Mouse (Mus musculus): Measurements from ENCODE around the gene Coro2a. TPM values are rescaled to one million over a fixed set of nuclear protein-coding genes. Genes with fewer than 3 reads are reported as not detected.

The Coro2a gene
- total RNA-seq, 1 experiment = 2.5 TPM

- in situ Hi-C loops (cut with MboI; ENCODE audit: low sequenced_read_pairs in 2 of 2, unreplicated experiment in 2 of 2) = no loop called here
- H3K27ac ChIP-seq (ENCODE audit: insufficient read depth, low read depth, low read length, poor library complexity, severe bottlenecking) = no peak overlapping the region
- no peak for TF ChIP-seq HCFC1 (IDR thresholded peaks at IDR 0.05; ENCODE audit: borderline replicate concordance, insufficient read depth, low read length)
- no peak for TF ChIP-seq ZNF384 (IDR thresholded peaks at IDR 0.05; ENCODE audit: low read depth, low read length)
- no peak for TF ChIP-seq ZC3H11A (IDR thresholded peaks at IDR 0.05; ENCODE audit: borderline replicate concordance, low read depth, low read length)
- TF ChIP-seq MAFK (IDR thresholded peaks at IDR 0.05; ENCODE audit: insufficient read depth, low read depth, low read length) = no peak
- TF ChIP-seq CHD2 (IDR thresholded peaks at IDR 0.05; ENCODE audit: low read depth, low read length) = no peak
- H3K4me1 ChIP-seq (ENCODE audit: control insufficient read depth in 2 of 2, insufficient read depth in 2 of 2, low read length in 2 of 2, poor library complexity in 1 of 2) = 0 out of 4 replicates have a peak, but pooled peaks cover 0 to 2% of the 10 kb centered on the region in 2 experiments
- H3K9ac ChIP-seq (ENCODE audit: insufficient read depth, low read depth, low read length, poor library complexity, severe bottlenecking) = 0 out of 2 replicates have a peak overlapping the region, but pooled peaks have one; percentile 11
- H3K36me3 ChIP-seq (ENCODE audit: control insufficient read depth, insufficient read depth, low read length, poor library complexity, severe bottlenecking) = peaks cover 38% of the 10 kb centered on the region
- no peak for DNase-seq (ENCODE audit: low read depth, low spot score)
- H3K4me3 ChIP-seq (ENCODE audit: insufficient read depth in 1 of 2, low read depth in 1 of 2, low read length in 2 of 2, poor library complexity in 1 of 2, severe bottlenecking in 1 of 2) = no peak overlapping the region
- H3K9me3 ChIP-seq (ENCODE audit: control insufficient read depth, insufficient read depth, low read depth, low read length) = no peaks in the 10 kb centered on the region
Observed at GRCm38 (mm10) chr4:46495543-46495942, 106.5 kb downstream of the Coro2a start.

GRCm38 (mm10) chr4:46493071-46493470, 108.9 kb downstream of the Coro2a start:
- in situ Hi-C loops (cut with MboI; ENCODE audit: low sequenced_read_pairs in 2 of 2, unreplicated experiment in 2 of 2) = no loop called here
- H3K9ac ChIP-seq (ENCODE audit: insufficient read depth, low read depth, low read length, poor library complexity, severe bottlenecking) = no peak overlapping the region
- H3K4me3 ChIP-seq (ENCODE audit: insufficient read depth in 1 of 2, low read depth in 1 of 2, low read length in 2 of 2, poor library complexity in 1 of 2, severe bottlenecking in 1 of 2) = no peak overlapping the region
- H3K36me3 ChIP-seq (ENCODE audit: control insufficient read depth, insufficient read depth, low read length, poor library complexity, severe bottlenecking) = peaks cover 24% of the 10 kb centered on the region
- H3K4me1 ChIP-seq (ENCODE audit: control insufficient read depth in 2 of 2, insufficient read depth in 2 of 2, low read length in 2 of 2, poor library complexity in 1 of 2) = peaks cover 0 to 2% of the 10 kb centered on the region in 2 experiments; a peak in 1 of 4 replicates
- no peaks in the 10 kb centered on the region for H3K9me3 ChIP-seq (ENCODE audit: control insufficient read depth, insufficient read depth, low read depth, low read length)
- no peak for TF ChIP-seq ZNF384 (IDR thresholded peaks at IDR 0.05; ENCODE audit: low read depth, low read length)
- no peak for TF ChIP-seq HCFC1 (IDR thresholded peaks at IDR 0.05; ENCODE audit: borderline replicate concordance, insufficient read depth, low read length)
- no peak for TF ChIP-seq MAFK (IDR thresholded peaks at IDR 0.05; ENCODE audit: insufficient read depth, low read depth, low read length)
- TF ChIP-seq ZC3H11A (IDR thresholded peaks at IDR 0.05; ENCODE audit: borderline replicate concordance, low read depth, low read length) = no peak
- TF ChIP-seq CHD2 (IDR thresholded peaks at IDR 0.05; ENCODE audit: low read depth, low read length) = no peak
- no peak overlapping the region for H3K27ac ChIP-seq (ENCODE audit: insufficient read depth, low read depth, low read length, poor library complexity, severe bottlenecking)
- no peak for DNase-seq (ENCODE audit: low read depth, low spot score)

DNA sequence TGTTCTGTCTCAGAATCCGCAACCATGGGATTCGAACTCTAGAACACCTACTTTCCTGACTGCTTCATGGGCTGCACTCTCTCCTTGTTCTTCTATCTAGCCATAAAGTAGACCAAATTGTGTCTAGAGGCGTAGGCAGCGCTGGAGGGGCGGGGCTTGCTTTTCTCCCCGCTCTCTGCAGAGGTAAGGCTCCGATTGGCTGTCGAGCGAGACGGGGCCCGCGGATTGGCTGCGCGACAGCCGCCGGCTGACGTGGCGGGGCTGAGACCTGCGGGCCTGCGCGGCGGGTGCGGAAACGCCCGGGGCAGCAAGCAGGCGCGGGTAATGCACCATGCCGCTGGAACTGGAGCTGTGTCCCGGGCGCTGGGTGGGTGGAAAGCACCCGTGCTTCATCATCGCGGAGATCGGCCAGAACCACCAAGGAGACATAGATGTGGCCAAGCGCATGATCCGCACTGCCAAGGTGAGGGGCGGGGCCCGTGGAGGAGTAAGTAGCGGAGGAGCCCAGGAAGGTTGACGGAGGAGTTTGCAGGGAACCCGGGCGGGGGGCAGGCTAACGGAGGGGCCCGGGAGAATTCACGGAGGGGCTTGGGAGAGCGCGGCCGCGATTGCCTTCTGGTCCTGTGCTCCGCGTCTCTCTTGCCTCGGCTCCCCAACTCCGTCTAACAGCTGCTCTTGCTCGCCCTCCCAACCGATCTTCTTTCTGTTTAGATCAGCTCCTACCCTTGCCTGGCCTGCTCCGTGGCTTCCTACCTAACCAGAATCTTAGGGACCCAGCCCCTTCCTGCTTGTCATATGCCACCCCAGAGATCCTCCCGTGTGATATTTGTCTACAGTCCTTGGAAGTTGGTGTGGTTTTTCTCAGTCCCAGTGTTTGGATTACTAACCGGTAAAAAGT, 112.7 kb downstream of the Coro2a start, which contains the start of gene Nans:
Nans (plus strand) TSS at position 221 of the 898 bp plus-strand sequence.
- H3K9me3 ChIP-seq (ENCODE audit: control insufficient read depth, insufficient read depth, low read depth, low read length) = no peaks in the 10 kb centered on the region
- TF ChIP-seq ZNF384 (IDR thresholded peaks at IDR 0.05; ENCODE audit: low read depth, low read length) (no peak), HCFC1 (IDR thresholded peaks at IDR 0.05; ENCODE audit: borderline replicate concordance, insufficient read depth, low read length) (no peak; the same call in 1 of the 2 replicates), MAFK (IDR thresholded peaks at IDR 0.05; ENCODE audit: insufficient read depth, low read depth, low read length) (no peak), ZC3H11A (IDR thresholded peaks at IDR 0.05; ENCODE audit: borderline replicate concordance, low read depth, low read length) (no peak), CHD2 (IDR thresholded peaks at IDR 0.05; ENCODE audit: low read depth, low read length) (no peak)
- peak within 1 kb of the TSS; percentile 85 to 89 for H3K4me3 ChIP-seq (ENCODE audit: insufficient read depth in 1 of 2, low read depth in 1 of 2, low read length in 2 of 2, poor library complexity in 1 of 2, severe bottlenecking in 1 of 2)
- in situ Hi-C loops (cut with MboI; ENCODE audit: low sequenced_read_pairs in 2 of 2, unreplicated experiment in 2 of 2) = no loop called here
- H3K4me1 ChIP-seq (ENCODE audit: control insufficient read depth in 2 of 2, insufficient read depth in 2 of 2, low read length in 2 of 2, poor library complexity in 1 of 2) = peaks cover 2 to 12% of the 10 kb centered on the region in 2 experiments; a peak in 2 of 4 replicates
- peak within 1 kb of the TSS; percentile 84 for H3K9ac ChIP-seq (ENCODE audit: insufficient read depth, low read depth, low read length, poor library complexity, severe bottlenecking)
- DNase-seq (ENCODE audit: low read depth, low spot score) = peak; percentile 95
- H3K36me3 ChIP-seq (ENCODE audit: control insufficient read depth, insufficient read depth, low read length, poor library complexity, severe bottlenecking) = peaks cover 14% of the 10 kb centered on the region
- H3K27ac ChIP-seq (ENCODE audit: insufficient read depth, low read depth, low read length, poor library complexity, severe bottlenecking) = no peak within 1 kb of the TSS

DNA sequence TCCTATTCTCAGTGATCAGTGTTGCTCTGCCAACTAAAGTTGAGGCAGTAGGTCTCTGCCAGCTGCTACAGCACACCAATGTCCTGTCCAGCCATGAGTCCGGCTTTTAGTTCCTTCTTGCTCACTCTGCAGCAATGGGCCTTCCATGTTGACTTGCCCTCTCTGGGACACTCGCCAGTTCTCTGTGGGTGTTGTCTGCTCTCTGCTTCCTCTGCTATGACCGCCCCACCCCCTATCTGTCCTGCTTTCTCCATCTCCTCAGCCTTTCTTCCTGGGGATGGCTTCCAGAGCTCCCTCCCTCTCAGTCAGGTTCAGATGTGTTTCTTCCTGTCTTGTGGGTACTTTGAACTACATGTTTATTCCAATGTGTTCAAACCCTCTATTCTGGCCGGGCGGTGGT, 114.7 kb downstream of the Coro2a start:
- Histone ChIP-seq H3K9me3 (ENCODE audit: control insufficient read depth, insufficient read depth, low read depth, low read length) (no peaks in the 10 kb centered on the region), H3K27ac (ENCODE audit: insufficient read depth, low read depth, low read length, poor library complexity, severe bottlenecking) (no peak overlapping the region), H3K9ac (ENCODE audit: insufficient read depth, low read depth, low read length, poor library complexity, severe bottlenecking) (peak overlapping the region; percentile 36; the same call in 1 of the 2 replicates), H3K36me3 (ENCODE audit: control insufficient read depth, insufficient read depth, low read length, poor library complexity, severe bottlenecking) (no peaks in the 10 kb centered on the region; the same call in 1 of the 2 replicates), H3K4me3 (ENCODE audit: insufficient read depth in 1 of 2, low read depth in 1 of 2, low read length in 2 of 2, poor library complexity in 1 of 2, severe bottlenecking in 1 of 2) (no peak overlapping the region), H3K4me1 (ENCODE audit: control insufficient read depth in 2 of 2, insufficient read depth in 2 of 2, low read length in 2 of 2, poor library complexity in 1 of 2) (peaks cover 2 to 14% of the 10 kb centered on the region in 2 experiments; a peak in 2 of 4 replicates)
- DNase-seq (ENCODE audit: low read depth, low spot score) = no peak
- TF ChIP-seq HCFC1 (IDR thresholded peaks at IDR 0.05; ENCODE audit: borderline replicate concordance, insufficient read depth, low read length) (no peak), CHD2 (IDR thresholded peaks at IDR 0.05; ENCODE audit: low read depth, low read length) (no peak), ZNF384 (IDR thresholded peaks at IDR 0.05; ENCODE audit: low read depth, low read length) (no peak), ZC3H11A (IDR thresholded peaks at IDR 0.05; ENCODE audit: borderline replicate concordance, low read depth, low read length) (no peak), MAFK (IDR thresholded peaks at IDR 0.05; ENCODE audit: insufficient read depth, low read depth, low read length) (no peak)
- in situ Hi-C loops (cut with MboI; ENCODE audit: low sequenced_read_pairs in 2 of 2, unreplicated experiment in 2 of 2) = no loop called here

Other genes starting within 250 kb of the Coro2a start
- 18.8 and 21.0 TPM in 2 replicates for gene Trmo, start 212.8 kb downstream of the Coro2a start, total RNA-seq (2012; rRNA removed)
- gene Hemgn, start 188.7 kb downstream of the Coro2a start, total RNA-seq (2012; rRNA removed) = not detected in 2 replicates
- 43.5 and 49.5 TPM in 2 replicates for gene Anp32b, start 151.3 kb downstream of the Coro2a start, total RNA-seq (2012; rRNA removed)
- 56.4 and 75.4 TPM in 2 replicates for gene Nans, start 113.0 kb downstream of the Coro2a start, total RNA-seq (2012; rRNA removed)
- 0.58 and 1.2 TPM in 2 replicates for gene Trim14, start 66.1 kb downstream of the Coro2a start, total RNA-seq (2012; rRNA removed)
- 6.6 and 7.0 TPM in 2 replicates for gene Tbc1d2, start 48.0 kb upstream of the Coro2a start, total RNA-seq (2012; rRNA removed)

All from ES-E14 (cell line).